9 mouse cellular contexts compared by ENCODE assay signal in the genomic region with DNA sequence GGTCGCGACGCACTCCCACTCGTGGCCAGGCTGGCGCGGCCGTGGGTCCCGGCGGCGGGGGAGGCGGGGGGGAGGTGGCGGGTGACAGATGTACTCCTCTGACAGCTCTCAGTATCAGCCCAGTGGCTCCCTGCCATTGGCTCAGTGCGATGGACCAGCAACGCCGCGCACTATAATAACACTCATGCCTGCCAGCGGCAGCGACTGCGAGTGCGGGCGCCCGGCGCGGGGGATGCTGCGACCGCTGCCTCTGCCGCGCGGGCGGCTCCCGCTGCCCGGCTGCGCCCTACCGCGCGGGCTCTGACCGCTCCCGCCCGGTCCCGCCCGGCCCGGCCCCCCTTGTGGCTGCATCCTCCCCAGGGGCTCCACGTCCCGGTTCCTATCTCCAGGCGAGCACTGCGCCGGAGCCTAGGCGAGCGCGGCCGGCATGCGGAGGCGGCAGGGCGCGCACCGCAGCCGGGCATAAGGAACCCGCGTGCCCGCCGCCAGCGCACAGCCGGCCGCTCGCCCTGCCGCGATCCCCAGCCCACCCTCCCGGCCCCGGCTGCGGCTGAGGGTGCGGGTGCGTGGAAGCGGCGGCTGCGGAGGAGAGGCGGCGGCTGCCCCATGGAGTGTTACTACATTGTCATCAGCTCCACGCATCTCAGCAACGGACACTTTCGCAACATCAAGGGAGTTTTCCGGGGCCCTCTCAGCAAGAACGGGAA. TPM values are rescaled to one million over a fixed set of nuclear protein-coding genes. Genes with fewer than 3 reads are reported as not detected.
DNase-seq lines count a peak whose midpoint lies in the region; ATAC-seq and TF ChIP-seq lines count a peak whose summit lies in the region.
"Had no signal": no experiment of that assay in that cellular context is flagged by ENCODE, and none has a peak within 500 bp of the region (broad histone marks: within the 10 kb centered on the region; RNA-seq: fewer than 3 reads in every experiment).

A gene (plus strand): TSS at position 38 of the 707 bp plus-strand sequence.

- DNase-seq in testis, postnatal 14 days (ENCODE audit: low spot score), result no peak
- DNase-seq in left cerebral cortex, postnatal 36 days (ENCODE audit: low spot score in 2 of 2), result no peak
- peak; percentile 64 for DNase-seq in neural tube, embryonic 10.5 days (ENCODE audit: extremely low spot score, low spot score)
- DNase-seq in thymus, postnatal 0 days (ENCODE audit: low spot score), result no peak
- no peak for DNase-seq in urinary bladder, postnatal 25 days (ENCODE audit: low spot score)

- TF ChIP-seq CTCF in testis, adult 2 months (IDR thresholded peaks at IDR 0.05; ENCODE audit: control insufficient read depth, insufficient read depth, insufficient replicate concordance, low read depth, low read length), result no peak

- peaks cover 3% of the 10 kb centered on the region; the same call in 1 of the 2 replicates for H3K4me1 ChIP-seq in testis, adult 2 months (ENCODE audit: control insufficient read depth, insufficient read depth, low read length)
- 0 out of 2 replicates have a peak, but pooled peaks cover 10% of the 10 kb centered on the region for H3K4me1 ChIP-seq in embryonic facial prominence, embryonic 13.5 days
- peaks cover 6% of the 10 kb centered on the region for H3K4me1 ChIP-seq in hindbrain, embryonic 12.5 days

- peak within 1 kb of the TSS; percentile 73 for H3K9ac ChIP-seq in embryonic facial prominence, embryonic 13.5 days
- H3K9ac ChIP-seq in hindbrain, embryonic 12.5 days, result peak within 1 kb of the TSS; percentile 75

- peaks cover 6% of the 10 kb centered on the region for H3K27me3 ChIP-seq in testis, adult 2 months (ENCODE audit: control insufficient read depth, insufficient read depth, low read length)
- H3K27me3 ChIP-seq in embryonic facial prominence, embryonic 13.5 days, result peaks cover 54% of the 10 kb centered on the region
- H3K27me3 ChIP-seq in hindbrain, embryonic 12.5 days, result peaks cover 7% of the 10 kb centered on the region; the same call in 1 of the 2 replicates

- H3K36me3 ChIP-seq in testis, adult 2 months (ENCODE audit: control insufficient read depth, insufficient read depth, low read length), result no peaks in the 10 kb centered on the region
- no peaks in the 10 kb centered on the region for H3K36me3 ChIP-seq in embryonic facial prominence, embryonic 13.5 days
- no peaks in the 10 kb centered on the region for H3K36me3 ChIP-seq in hindbrain, embryonic 12.5 days

- no peak within 1 kb of the TSS for H3K27ac ChIP-seq in testis, adult 2 months (ENCODE audit: control insufficient read depth, insufficient read depth, low read depth, low read length)
- no peak within 1 kb of the TSS for H3K27ac ChIP-seq in embryonic facial prominence, embryonic 13.5 days
- peak within 1 kb of the TSS; percentile 87 for H3K27ac ChIP-seq in hindbrain, embryonic 12.5 days

- H3K4me2 ChIP-seq in embryonic facial prominence, embryonic 13.5 days, result peak within 1 kb of the TSS; percentile 99
- H3K4me2 ChIP-seq in hindbrain, embryonic 12.5 days (replicated peaks), result peak within 1 kb of the TSS; percentile 86

- peak within 1 kb of the TSS; percentile 82 for H3K4me3 ChIP-seq in testis, adult 2 months (ENCODE audit: control insufficient read depth, low read depth, low read length)
- peak within 1 kb of the TSS; percentile 68 for H3K4me3 ChIP-seq in embryonic facial prominence, embryonic 13.5 days
- H3K4me3 ChIP-seq in hindbrain, embryonic 12.5 days, result peak within 1 kb of the TSS; percentile 58

- under 1% methylated on average over 67 of the region's 82 CpGs for WGBS in embryonic facial prominence, embryonic 13.5 days
- WGBS in hindbrain, embryonic 12.5 days, result under 1% methylated on average over 66 of the region's 82 CpGs

- peak; percentile 43; the same call in 1 of the 2 replicates for ATAC-seq in embryonic facial prominence, embryonic 13.5 days (ENCODE audit: insufficient number of reproducible peaks, insufficient read depth, low FRiP score, low TSS enrichment, low read depth)
- ATAC-seq in hindbrain, embryonic 12.5 days (ENCODE audit: low FRiP score), result peak; percentile 97

- no peak for TF ChIP-seq POLR2A in testis, adult 2 months (IDR thresholded peaks at IDR 0.05; ENCODE audit: control insufficient read depth, low read depth, low read length)

- intact Hi-C loops in left cerebral cortex, postnatal 36 days (cut with DNase I), result loop anchor here (10.0 kb wide), 1 partner anchor 1281 kb away; no protein-coding TSS in a partner anchor

- H3K9me3 ChIP-seq in embryonic facial prominence, embryonic 13.5 days, result no peaks in the 10 kb centered on the region
- H3K9me3 ChIP-seq in hindbrain, embryonic 12.5 days (replicated peaks), result no peaks in the 10 kb centered on the region

RNA-seq across cellular contexts. Expression of the gene that starts here (rescaled TPM):
- polyA plus RNA-seq in testis, adult 2 months (2012; rRNA removed), result not detected in 2 replicates
- polyA plus RNA-seq in embryonic facial prominence, embryonic 13.5 days (2015; fragmentation: Nextera tagmentation; extraction: Ambion mirVana), result 0.39 and 0.66 TPM in 2 replicates
- 5.6 and 6.5 TPM in 2 replicates for polyA plus RNA-seq in hindbrain, embryonic 12.5 days (2016; fragmentation: Nextera tagmentation; extraction: Ambion mirVana)
- 10 to 100 TPM; 14.1 to 18.0 TPM for total RNA-seq in left cerebral cortex, postnatal 36 days (2021)
- 0.04 TPM in 1 of 2 replicates, not detected in the other for polyA plus RNA-seq in thymus, postnatal 0 days (2015; fragmentation: Nextera tagmentation; extraction: Ambion mirVana)
- total RNA-seq: neutrophil, adult 5-6 weeks had no signal

Comparison
In these comparisons a context has a peak if more than half of its experiments do, and no peak if none do; other contexts are left out.
1. Peak in ATAC-seq, H3K4me3 ChIP-seq, H3K9ac ChIP-seq and H3K4me2 ChIP-seq in embryonic facial prominence, embryonic 13.5 days; RNA of the gene not detected or under 1 TPM.